Mouse (Mus musculus) brain, embryonic 14.5 days (tissue): ENCODE measurements around the gene Tmem117. TPM values are rescaled to one million over a fixed set of nuclear protein-coding genes. Genes with fewer than 3 reads are reported as not detected.
A peak's percentile ranks its signal among the peaks of the same experiment; 100 is the strongest.

Source experiments
- DNase-seq: peaks from one replicate; pipeline ENCODE4 v3.0.0-alpha.2; 2011; ENCODE audit warnings: low read depth
- CTCF ChIP-seq: fragments of 200-500 bp; IDR thresholded peaks from 2 replicates; pipeline ENCODE4 v1.5.1; 2012; ENCODE audit warnings: inconsistent platforms, mild to moderate bottlenecking, moderate library complexity, borderline replicate concordance; ENCODE audit not compliant: insufficient read depth, insufficient read length; ENCODE audit errors: extremely low read depth
- POLR2A ChIP-seq: fragments of 200-500 bp; IDR thresholded peaks from 2 replicates; pipeline ENCODE4 v1.6.1; 2012; ENCODE audit warnings: mild to moderate bottlenecking, inconsistent platforms, borderline replicate concordance; ENCODE audit not compliant: poor library complexity, insufficient read depth, insufficient read length, severe bottlenecking; ENCODE audit errors: extremely low read depth
- polyA plus RNA-seq: library from polyadenylated mRNA; depleted of rRNA; stranded (reverse); fragments of >200 nt; gene quantifications from 2 replicates; pipeline ENCODE4 v1.2.3, GENCODE M21; 2012

Tmem117 gene
- polyA plus RNA-seq, 1 experiment, result 2.8 TPM

- no peak for DNase-seq
- TF ChIP-seq CTCF (no peak), POLR2A (no peak)
These were observed 395.4 kb downstream of the Tmem117 start for GRCm38 (mm10) chr15:95024401-95024800.

- peak; percentile 77 for DNase-seq
- no peak for TF ChIP-seq CTCF
- no peak for TF ChIP-seq POLR2A
These were observed 399.9 kb downstream of the Tmem117 start for GRCm38 (mm10) chr15:95028862-95029486.

- no peak for DNase-seq
- TF ChIP-seq CTCF (no peak), POLR2A (no peak)
These were observed 400.4 kb downstream of the Tmem117 start for GRCm38 (mm10) chr15:95029487-95029875.

- no peak for DNase-seq
- TF ChIP-seq POLR2A (no peak), CTCF (no peak)
These were observed 413.4 kb downstream of the Tmem117 start for GRCm38 (mm10) chr15:95042437-95042836.

GRCm38 (mm10) chr15:95044011-95044410 is 415.0 kb downstream of the Tmem117 start:
- no peak for TF ChIP-seq CTCF
- no peak for TF ChIP-seq POLR2A

GRCm38 (mm10) chr15:95047486-95047885 is 418.5 kb downstream of the Tmem117 start:
- DNase-seq, result no peak
- TF ChIP-seq POLR2A, result no peak
- TF ChIP-seq CTCF, result no peak

More at GRCm38 (mm10) chr15:95044011-95044410, 415.0 kb downstream of the Tmem117 start:
- peak; percentile 80 for DNase-seq

- peak; percentile 34 for DNase-seq
- TF ChIP-seq POLR2A (no peak), CTCF (no peak)
These were observed 420.2 kb downstream of the Tmem117 start for GRCm38 (mm10) chr15:95049171-95049729.

- peak; percentile 63 for DNase-seq
- TF ChIP-seq CTCF (no peak), POLR2A (no peak)
These were observed 426.1 kb downstream of the Tmem117 start for GRCm38 (mm10) chr15:95055081-95055650.

GRCm38 (mm10) chr15:95068023-95068422 is 439.0 kb downstream of the Tmem117 start:
- TF ChIP-seq CTCF, result no peak
- TF ChIP-seq POLR2A, result no peak

GRCm38 (mm10) chr15:95068799-95069198 is 439.8 kb downstream of the Tmem117 start:
- TF ChIP-seq CTCF, result no peak
- TF ChIP-seq POLR2A, result no peak
- peak; percentile 38 for DNase-seq

More at GRCm38 (mm10) chr15:95068023-95068422, 439.0 kb downstream of the Tmem117 start:
- DNase-seq, result no peak

GRCm38 (mm10) chr15:95070881-95071280 is 441.8 kb downstream of the Tmem117 start:
- DNase-seq, result no peak

GRCm38 (mm10) chr15:95075356-95075755 is 446.3 kb downstream of the Tmem117 start:
- TF ChIP-seq POLR2A (no peak), CTCF (no peak)
- DNase-seq, result peak; percentile 54

More at GRCm38 (mm10) chr15:95070881-95071280, 441.8 kb downstream of the Tmem117 start:
- no peak for TF ChIP-seq POLR2A
- TF ChIP-seq CTCF, result no peak

- DNase-seq, result peak; percentile 80
- no peak for TF ChIP-seq CTCF
- no peak for TF ChIP-seq POLR2A
These were observed 452.6 kb downstream of the Tmem117 start for GRCm38 (mm10) chr15:95081654-95082053.
